Mouse (Mus musculus): Measurements from ENCODE around the gene Fbxo7.

Gene Fbxo7

GRCm38 (mm10) chr10:86093109-86094035 is 71.6 kb downstream of the Fbxo7 start:
- DNase-seq = no peak

DNA sequence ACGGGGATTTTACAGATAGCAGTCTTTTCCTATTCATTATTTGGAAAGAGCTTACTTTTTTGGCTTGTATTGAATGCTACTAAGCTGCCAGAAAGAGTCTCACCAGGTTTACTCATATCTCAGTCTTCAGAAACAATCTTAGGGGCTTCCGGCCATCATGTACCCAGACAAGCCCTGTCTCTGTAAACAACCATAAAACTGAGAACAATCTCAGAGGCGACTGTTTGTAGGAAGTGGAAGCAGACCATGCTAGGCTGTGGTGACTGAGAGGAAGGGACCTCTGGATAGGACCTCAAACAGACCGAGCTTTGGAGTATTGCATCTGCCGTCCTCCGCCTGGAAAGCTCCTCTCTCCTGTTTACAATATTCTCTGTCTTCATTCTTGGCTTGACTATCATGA is 76.6 kb downstream of the Fbxo7 start:
- no peak for DNase-seq

DNA sequence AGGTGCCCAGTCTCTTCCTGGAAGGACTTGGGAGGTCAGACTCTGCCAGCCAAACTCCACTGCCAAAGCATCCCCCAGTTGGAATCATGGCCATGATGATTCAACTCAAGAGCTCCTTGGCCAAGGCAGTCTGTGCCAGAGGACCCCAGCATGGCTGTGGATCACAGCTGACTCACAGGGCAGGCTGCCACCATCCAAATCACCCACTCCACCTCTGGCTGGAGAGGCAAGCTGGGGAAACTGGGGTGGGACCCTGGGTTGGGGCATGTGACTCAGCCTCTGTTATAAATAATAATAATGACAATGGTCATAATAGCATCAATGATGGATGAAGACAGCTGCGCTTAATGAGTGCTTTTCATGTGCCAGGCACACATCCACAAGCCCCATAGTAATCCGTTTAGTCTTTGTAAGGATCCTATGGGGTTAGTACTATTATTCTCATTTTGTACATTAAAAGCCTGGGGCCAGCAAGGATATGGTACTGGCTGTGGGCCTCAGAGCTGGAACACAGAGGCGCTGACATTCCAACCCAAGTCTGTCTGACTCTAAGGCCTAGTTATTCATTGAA is 78.6 kb downstream of the Fbxo7 start:
- no peak for DNase-seq
